Mouse (Mus musculus) stomach, postnatal 0 days (tissue): ENCODE results near the gene Car14. TPM values are rescaled to one million over a fixed set of nuclear protein-coding genes. Genes with fewer than 3 reads are reported as not detected.

ENCODE experiments used
- ATAC-seq: fragments of 200-750 bp; cut with Nextera tagmentation; 2 replicates; pipeline ENCODE4 v1.8.0; 2017; ENCODE audit not compliant: low FRiP score, low TSS enrichment
- DNase-seq: peaks from one replicate; pipeline ENCODE4 v3.0.0-alpha.2; 2016; ENCODE audit warnings: low spot score
- H3K27ac ChIP-seq: fragments of 300-500 bp; sonication (generic); replicated peaks from 2 replicates; pipeline ENCODE4 v1.5.1; 2014; ENCODE audit warnings: mild to moderate bottlenecking, control low read depth
- H3K27me3 ChIP-seq: fragments of 300-500 bp; sonication (generic); 2 replicates; pipeline ENCODE4 v1.6.1; 2014; ENCODE audit warnings: low read length; ENCODE audit not compliant: control insufficient read depth, insufficient read depth
- H3K36me3 ChIP-seq: fragments of 300-500 bp; sonication (generic); 2 replicates; pipeline ENCODE4 v1.6.1; 2014; ENCODE audit warnings: low read length, mixed read lengths; ENCODE audit not compliant: control insufficient read depth, insufficient read depth
- H3K4me1 ChIP-seq: fragments of 300-500 bp; sonication (generic); replicated peaks from 2 replicates; pipeline ENCODE4 v1.6.1; 2014; ENCODE audit warnings: antibody characterized with exemption; ENCODE audit not compliant: control insufficient read depth, insufficient read depth
- H3K4me2 ChIP-seq: fragments of 300-500 bp; sonication (generic); replicated peaks from 2 replicates; pipeline ENCODE4 v1.6.1; 2014; ENCODE audit warnings: low read depth, mild to moderate bottlenecking, control low read depth, moderate library complexity
- H3K4me3 ChIP-seq: fragments of 300-500 bp; sonication (generic); 2 replicates; pipeline ENCODE4 v1.5.1; 2014; ENCODE audit warnings: low read depth, low read length, control low read depth
- H3K9ac ChIP-seq: fragments of 300-500 bp; sonication (generic); 2 replicates; pipeline ENCODE4 v1.6.1; 2014; ENCODE audit warnings: mild to moderate bottlenecking, low read length, control low read depth, mixed read lengths
- H3K9me3 ChIP-seq: fragments of 300-500 bp; sonication (generic); 2 replicates; pipeline ENCODE4 v1.6.1; 2016; ENCODE audit warnings: low read length; ENCODE audit not compliant: control insufficient read depth
- CTCF ChIP-seq: IDR thresholded peaks from 2 replicates; pipeline ENCODE4 v1.5.1; 2016; ENCODE audit warnings: antibody characterized with exemption, low read depth, mild to moderate bottlenecking, moderate library complexity
- EP300 ChIP-seq: optimal IDR thresholded peaks from 2 replicates; pipeline ENCODE3; 2016; ENCODE audit warnings: antibody characterized with exemption
- WGBS: fragments of 180-500 bp; shearing (Covaris S2); extraction: QIAGEN DNeasy Blood & Tissue Kit; methylation state at CpG from one replicate; pipeline ENCODE4 v1.1.7; 2014; 5-methylcytosine and 5-hydroxymethylcytosine counted together
- polyA plus RNA-seq: library from polyadenylated mRNA; unstranded; fragments of >200 nt; fragmentation: Nextera tagmentation; extraction: Ambion mirVana; gene quantifications from 2 replicates; pipeline ENCODE4 v1.2.1, GENCODE M21; 2015

Gene Car14
- polyA plus RNA-seq, 1 experiment from 2014 or later, result 0.68 TPM

DNA sequence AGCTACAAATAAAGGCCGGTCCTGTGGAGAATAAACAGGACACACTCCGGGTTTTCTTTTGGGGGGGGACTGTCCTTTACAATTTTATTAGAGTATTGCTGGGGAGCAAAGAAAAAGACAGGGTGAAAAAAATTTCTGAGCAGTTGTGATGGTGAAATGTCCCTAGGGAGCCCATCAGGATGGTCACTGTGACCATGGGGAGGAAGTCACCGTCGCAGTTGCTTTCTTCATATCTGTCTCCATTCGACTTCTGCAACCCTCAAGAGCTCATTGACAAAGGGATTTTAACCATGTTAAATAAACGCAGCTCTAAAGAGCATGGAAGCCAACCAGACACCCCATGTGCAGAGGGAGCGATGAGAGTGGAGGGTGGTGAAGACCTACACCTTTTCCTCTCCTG, 12.3 kb upstream of the Car14 start:
- Histone ChIP-seq H3K4me3 (no peak overlapping the region), H3K9me3 (no peaks in the 10 kb centered on the region), H3K27me3 (no peaks in the 10 kb centered on the region), H3K9ac (no peak overlapping the region), H3K27ac (no peak overlapping the region), H3K4me1 (no peaks in the 10 kb centered on the region), H3K4me2 (no peak overlapping the region), H3K36me3 (no peaks in the 10 kb centered on the region)
- no peak for ATAC-seq
- WGBS, result 67% methylated on average over 7 of the region's 7 CpGs
- DNase-seq, result no peak
- TF ChIP-seq EP300 (no peak), CTCF (no peak)

DNA sequence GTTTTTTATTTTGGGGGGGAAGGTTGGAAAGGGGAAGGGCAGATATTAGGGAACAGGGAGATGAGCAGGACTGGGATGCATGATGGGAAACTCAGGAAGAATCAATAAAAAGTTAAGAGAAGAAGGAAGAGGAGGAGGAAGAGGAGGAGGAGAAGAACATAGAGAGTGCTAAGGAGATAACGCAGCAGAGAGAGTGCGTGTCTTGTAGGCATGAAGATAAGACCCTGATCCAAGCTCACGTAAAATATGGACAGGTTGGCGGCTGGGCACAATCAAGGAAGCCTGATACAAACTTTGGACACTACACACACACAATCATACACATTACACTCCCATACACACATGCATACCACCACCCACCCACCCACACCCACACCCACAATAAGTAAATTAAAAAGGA, 10.2 kb upstream of the Car14 start:
- no peak overlapping the region for H3K27ac ChIP-seq
- H3K4me2 ChIP-seq, result no peak overlapping the region
- 75% methylated on average over 4 of the region's 4 CpGs for WGBS
- no peaks in the 10 kb centered on the region for H3K27me3 ChIP-seq
- TF ChIP-seq CTCF, result no peak
- no peaks in the 10 kb centered on the region for H3K9me3 ChIP-seq
- no peaks in the 10 kb centered on the region for H3K36me3 ChIP-seq
- no peak overlapping the region for H3K9ac ChIP-seq
- no peaks in the 10 kb centered on the region for H3K4me1 ChIP-seq
- ATAC-seq (no peak), DNase-seq (no peak)
- H3K4me3 ChIP-seq, result no peak overlapping the region

DNA sequence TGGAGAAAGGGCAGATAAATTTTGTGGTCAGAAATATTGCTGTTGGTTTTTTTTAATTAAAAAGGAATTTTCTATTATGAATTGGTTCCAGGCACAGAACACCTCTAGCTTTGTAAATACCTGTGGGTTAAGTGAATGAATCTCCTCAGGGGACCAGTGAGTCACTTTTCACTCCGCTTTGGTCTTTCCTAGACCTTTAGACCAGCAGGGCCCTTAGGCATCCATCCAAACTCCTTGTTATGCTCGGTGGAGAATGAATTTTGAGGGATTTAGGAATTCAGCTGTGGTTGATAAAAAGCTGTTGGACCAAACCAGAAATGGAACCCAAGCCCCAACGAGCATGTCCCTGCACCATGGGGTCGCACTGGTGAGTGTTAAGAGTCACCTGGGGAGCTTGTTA, 3.1 kb upstream of the Car14 start:
- Histone ChIP-seq H3K9me3 (no peaks in the 10 kb centered on the region), H3K36me3 (no peaks in the 10 kb centered on the region), H3K4me3 (no peak overlapping the region), H3K9ac (no peak overlapping the region), H3K27ac (no peak overlapping the region), H3K4me2 (no peak overlapping the region), H3K27me3 (no peaks in the 10 kb centered on the region), H3K4me1 (peaks cover 5% of the 10 kb centered on the region; the same call in 1 of the 2 replicates)
- no peak for DNase-seq
- 48% methylated on average over 4 of the region's 4 CpGs for WGBS
- TF ChIP-seq EP300 (no peak), CTCF (no peak)
- no peak for ATAC-seq

DNA sequence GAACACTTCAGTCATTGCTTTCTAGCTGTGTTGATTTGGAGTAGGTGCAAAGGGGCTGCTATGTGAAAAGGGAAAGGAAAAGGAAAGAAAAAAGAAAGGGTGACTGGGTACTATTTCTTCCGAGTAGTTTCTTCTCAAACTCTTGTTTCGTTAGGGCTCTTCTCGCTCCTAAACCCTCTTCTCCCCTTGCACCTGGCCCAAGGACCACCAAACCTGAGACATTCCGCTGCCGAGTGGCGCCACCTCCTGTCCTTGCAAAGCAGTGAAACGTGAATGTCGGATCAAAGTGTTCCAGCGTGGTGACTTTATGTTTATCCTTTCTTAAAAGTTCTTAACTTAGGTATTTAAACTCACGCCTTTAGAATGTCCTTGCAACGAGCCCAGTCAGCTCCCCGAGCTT, 2.4 kb upstream of the Car14 start:
- TF ChIP-seq EP300, result no peak
- peak; percentile 90 for TF ChIP-seq CTCF

DNA sequence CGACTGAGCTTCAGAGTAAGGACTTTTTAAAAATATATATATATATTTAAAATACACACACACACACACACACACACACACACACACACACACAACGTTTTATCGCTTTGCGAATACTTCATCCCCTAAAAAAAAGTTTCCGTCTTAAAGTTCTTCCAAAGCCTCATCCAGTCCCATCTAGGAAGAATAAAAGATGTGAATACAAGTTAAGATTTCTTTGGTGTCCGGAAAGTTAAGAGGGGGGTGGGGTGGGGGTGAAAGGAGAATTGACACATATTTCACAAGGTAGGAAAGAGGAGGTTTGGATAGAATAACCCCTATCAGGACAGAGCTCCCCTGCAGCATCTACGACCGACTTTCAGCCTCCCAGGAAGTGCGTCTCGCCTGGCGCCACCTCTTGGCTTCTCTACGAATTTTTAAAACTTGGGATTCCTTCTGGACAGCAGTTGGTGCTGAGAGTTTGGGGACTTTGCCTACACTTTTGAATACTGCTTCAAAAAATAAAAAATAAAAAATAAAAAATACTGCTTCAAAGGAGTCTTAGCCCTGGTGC, 1.5 kb upstream of the Car14 start:
- TF ChIP-seq EP300 (no peak), CTCF (peak; percentile 77)
- no peak overlapping the region for H3K27ac ChIP-seq

More for the DNA sequence above, 2.4 kb upstream of the Car14 start:
- DNase-seq (peak; percentile 56), ATAC-seq (no peak)
- H3K27ac ChIP-seq, result no peak overlapping the region
- no peaks in the 10 kb centered on the region for H3K36me3 ChIP-seq
- H3K4me3 ChIP-seq, result peak overlapping the region; percentile 36
- under 1% methylated on average over 12 of the region's 12 CpGs for WGBS
- H3K9ac ChIP-seq, result no peak overlapping the region
- H3K9me3 ChIP-seq, result no peaks in the 10 kb centered on the region
- peak overlapping the region; percentile 58 for H3K4me2 ChIP-seq
- peaks cover 5% of the 10 kb centered on the region; the same call in 1 of the 2 replicates for H3K4me1 ChIP-seq
- no peaks in the 10 kb centered on the region for H3K27me3 ChIP-seq

DNA sequence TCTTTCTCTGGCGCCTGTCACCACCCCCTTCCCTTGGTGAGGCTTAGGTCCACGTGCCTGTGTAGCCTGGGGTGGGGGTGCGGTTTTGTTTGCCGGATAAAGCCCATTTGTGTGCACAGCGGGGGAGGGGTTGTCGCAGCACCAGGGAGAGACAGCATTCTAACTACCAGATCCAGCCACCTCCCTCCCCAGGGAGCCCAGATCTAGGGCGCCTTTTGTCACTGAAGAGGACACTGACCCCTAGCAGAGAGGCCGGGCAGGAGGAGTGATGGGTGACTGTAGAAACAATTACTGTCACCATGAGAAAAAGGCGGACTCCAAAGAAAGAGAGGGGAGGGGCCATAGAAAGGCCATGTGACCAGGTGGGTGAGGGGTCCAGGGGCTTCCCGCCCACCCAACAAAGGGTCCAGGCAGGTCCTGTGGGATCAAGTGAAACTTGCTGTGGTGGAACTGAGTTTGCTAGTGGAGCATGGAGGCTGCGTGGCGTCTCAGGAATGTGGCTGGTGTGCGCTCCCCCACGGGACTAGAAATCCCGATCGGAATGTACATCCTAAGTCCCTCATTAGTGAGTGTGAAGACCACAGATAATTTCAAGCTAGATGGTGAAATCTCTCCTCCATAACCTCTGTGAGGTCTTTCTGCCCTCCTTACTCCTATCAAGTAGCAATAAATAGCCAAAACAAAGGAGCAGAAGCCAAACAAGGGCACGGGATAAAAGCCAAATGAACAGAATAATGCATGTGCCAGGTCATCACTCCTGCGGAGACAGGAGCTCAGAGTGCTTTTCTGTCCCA, 852 bp upstream of the Car14 start:
- Histone ChIP-seq H3K27me3 (no peaks in the 10 kb centered on the region), H3K4me3 (peak overlapping the region; percentile 17; the same call in 1 of the 2 replicates), H3K9me3 (no peaks in the 10 kb centered on the region), H3K4me2 (peak overlapping the region; percentile 58), H3K27ac (no peak overlapping the region), H3K36me3 (no peaks in the 10 kb centered on the region), H3K9ac (peak overlapping the region; percentile 45; the same call in 1 of the 2 replicates), H3K4me1 (peaks cover 5% of the 10 kb centered on the region; the same call in 1 of the 2 replicates)
- no peak for TF ChIP-seq EP300
- TF ChIP-seq CTCF, result no peak
- DNase-seq (peak; percentile 48), ATAC-seq (peak; percentile 27; the same call in 1 of the 2 replicates)
- under 1% methylated on average over 18 of the region's 18 CpGs for WGBS

More for the DNA sequence above, 1.5 kb upstream of the Car14 start:
- WGBS, result under 1% methylated on average over 12 of the region's 12 CpGs
- ATAC-seq (no peak), DNase-seq (peak; percentile 61)
- Histone ChIP-seq H3K4me1 (peaks cover 5% of the 10 kb centered on the region; the same call in 1 of the 2 replicates), H3K9me3 (no peaks in the 10 kb centered on the region), H3K9ac (no peak overlapping the region), H3K4me2 (peak overlapping the region; percentile 58), H3K27me3 (no peaks in the 10 kb centered on the region), H3K4me3 (peak overlapping the region; percentile 36; the same call in 1 of the 2 replicates), H3K36me3 (no peaks in the 10 kb centered on the region)
